Mouse (Mus musculus) adrenal gland, postnatal 10 days (tissue): ENCODE measurements around the gene Glb1l3. TPM values are rescaled to one million over a fixed set of nuclear protein-coding genes. Genes with fewer than 3 reads are reported as not detected.
"Not testable (repeated sequence)": the region's sequence is repeated elsewhere in the genome, so short reads cannot be mapped to it uniquely, and the experiment has no call there.

ENCODE experiments used
- DNase-seq: peaks from one replicate; pipeline ENCODE4 v3.0.0; 2021; ENCODE audit warnings: mixed read lengths
- long read RNA-seq, 2 experiments: library from polyadenylated mRNA; stranded (forward); transcript quantifications; one replicate each; pipeline ENCODE4 v2.0.0; 2021
- total RNA-seq, 2 experiments: library from RNA; stranded (reverse); gene quantifications; 2 replicates each; pipeline ENCODE4 v1.2.3; 2021

Glb1l3 gene
- total RNA-seq: 1 to 10 TPM in 1 of 2 experiments, under 1 TPM in 1; 0.67 to 1.7 TPM
- long read RNA-seq, experiment 1, partial matches to known transcripts: 0 of 1 reads
- long read RNA-seq, experiment 1, other reads (novel, unspliced or antisense): 0 of 1 reads
- long read RNA-seq, experiment 2, partial matches to known transcripts: 0 of 1 reads
- long read RNA-seq, experiment 2, other reads (novel, unspliced or antisense): 0 of 1 reads

DNA sequence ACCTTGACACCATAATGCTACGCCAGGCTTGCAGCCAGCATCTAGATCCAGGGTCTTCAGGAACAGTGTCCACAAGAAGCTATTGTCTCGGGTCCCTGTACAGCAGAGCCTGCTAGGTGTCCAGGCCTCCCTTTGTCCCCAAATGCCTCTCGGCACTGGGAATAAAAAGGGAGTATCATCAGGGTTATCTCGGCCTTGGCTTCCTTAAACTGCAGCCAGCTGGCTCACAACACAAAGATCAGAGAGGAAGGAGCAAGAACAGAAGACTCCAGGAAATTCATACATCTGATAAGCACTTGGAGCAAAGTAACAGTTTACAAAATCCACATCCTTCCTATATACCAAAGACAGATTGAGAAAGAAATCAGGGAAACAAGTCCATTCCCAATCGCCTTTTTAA is at the start of gene Glb1l3:
Gene Glb1l3 (minus strand): TSS at position 140 of the 400 bp plus-strand sequence.
- peak; percentile 41 for DNase-seq

GRCm38 (mm10) chr9:26869856-26870255 is 9.2 kb upstream of the Glb1l3 start:
- DNase-seq: not testable (repeated sequence)

GRCm38 (mm10) chr9:26831089-26831488 is 29.6 kb downstream of the Glb1l3 start:
- DNase-seq: no peak

DNA sequence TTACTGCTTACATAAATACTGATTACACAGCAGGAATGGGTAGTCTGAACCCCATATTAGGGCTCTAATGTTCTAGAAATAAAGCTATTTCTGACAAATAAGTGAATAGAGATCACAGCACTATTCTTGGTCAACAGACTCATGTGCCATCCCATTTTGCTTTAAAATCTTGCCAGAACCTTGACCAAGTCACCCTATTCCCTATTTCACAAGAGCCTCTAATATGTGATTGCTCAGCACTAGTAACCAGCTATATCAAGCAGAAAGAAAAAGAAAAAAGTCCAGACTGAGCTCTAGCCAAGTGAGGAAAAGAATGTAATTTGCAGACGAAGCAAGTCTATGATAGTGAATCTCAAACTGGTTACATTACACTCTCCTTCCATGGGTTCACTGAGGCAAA is 40.7 kb downstream of the Glb1l3 start:
- peak; percentile 6 for DNase-seq

DNA sequence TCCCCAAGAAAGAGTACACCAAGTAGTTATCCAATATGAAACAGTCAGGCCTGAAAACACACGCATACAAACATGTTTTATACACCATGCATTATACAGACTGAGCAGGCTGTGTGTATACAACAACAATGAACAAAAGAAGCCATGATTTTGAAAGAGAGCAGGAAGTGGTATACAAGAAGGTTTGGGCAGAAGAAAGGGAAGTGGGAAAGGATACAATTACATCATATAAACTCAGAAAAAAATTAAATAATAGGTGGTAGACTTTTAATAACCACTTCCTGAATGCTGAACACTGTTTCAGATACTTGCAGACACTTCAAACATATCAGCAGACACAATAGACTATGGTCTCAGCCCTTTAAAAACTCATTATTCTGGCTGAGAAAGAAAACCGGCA is 52.0 kb downstream of the Glb1l3 start:
- no peak for DNase-seq

DNA sequence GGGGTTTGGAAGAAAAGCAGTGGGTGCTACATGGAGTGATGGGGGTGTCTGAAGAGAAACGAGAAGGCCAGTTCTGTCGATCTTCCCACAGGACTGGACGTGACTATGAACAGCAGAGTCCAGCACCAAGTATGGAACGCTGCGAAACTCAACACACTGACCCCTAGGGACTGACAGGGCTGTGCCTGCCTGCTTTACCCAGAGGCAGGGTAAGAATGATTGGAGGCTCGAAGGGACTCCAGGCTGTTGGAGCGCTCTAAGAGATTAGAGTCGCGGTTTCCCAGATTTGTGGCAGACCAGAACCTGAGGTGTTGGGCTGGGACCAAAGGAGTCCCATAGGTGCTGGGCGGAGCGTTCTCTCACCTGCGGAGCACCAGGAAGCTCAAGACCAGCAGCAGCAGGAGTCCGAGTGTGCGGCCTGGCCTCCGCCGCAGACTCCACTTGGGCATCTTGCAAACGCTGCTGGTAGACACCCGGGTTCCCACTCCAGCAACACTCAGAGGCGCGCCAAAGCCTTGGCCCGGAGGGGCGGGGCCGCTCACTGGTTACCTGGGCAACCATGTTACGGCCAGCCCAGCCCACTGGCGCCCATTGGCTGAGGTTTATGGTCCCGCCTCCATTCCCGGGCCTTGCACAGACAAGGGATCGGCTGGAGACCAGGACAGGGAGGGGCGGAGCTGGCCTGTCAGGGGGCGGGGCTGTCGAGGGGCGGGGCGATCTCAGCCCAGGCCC is 54.6 kb downstream of the Glb1l3 start, which contains the start of gene Glb1l2:
Gene Glb1l2 (minus strand): TSS at position 534 of the 732 bp plus-strand sequence.
- peak; percentile 96 for DNase-seq

DNA sequence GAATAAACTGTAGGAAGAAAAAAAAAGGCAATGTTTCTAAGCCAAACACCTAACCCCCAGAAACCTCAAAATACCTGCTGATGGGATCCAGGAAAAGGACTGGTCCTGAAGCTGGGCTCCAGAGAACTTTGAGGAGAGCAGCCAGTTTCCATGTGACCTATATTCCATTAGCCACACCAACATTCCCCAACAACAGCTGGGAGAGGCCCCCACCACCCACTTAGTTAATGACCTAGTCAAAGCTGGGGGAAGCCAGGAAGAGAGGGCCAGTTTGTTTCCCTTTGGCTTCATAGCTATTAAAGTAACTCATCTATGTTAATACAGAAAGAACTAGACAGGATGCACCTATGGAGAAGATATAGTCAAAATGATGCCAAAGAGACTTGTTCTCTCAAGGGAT is 56.4 kb downstream of the Glb1l3 start:
- no peak for DNase-seq

DNA sequence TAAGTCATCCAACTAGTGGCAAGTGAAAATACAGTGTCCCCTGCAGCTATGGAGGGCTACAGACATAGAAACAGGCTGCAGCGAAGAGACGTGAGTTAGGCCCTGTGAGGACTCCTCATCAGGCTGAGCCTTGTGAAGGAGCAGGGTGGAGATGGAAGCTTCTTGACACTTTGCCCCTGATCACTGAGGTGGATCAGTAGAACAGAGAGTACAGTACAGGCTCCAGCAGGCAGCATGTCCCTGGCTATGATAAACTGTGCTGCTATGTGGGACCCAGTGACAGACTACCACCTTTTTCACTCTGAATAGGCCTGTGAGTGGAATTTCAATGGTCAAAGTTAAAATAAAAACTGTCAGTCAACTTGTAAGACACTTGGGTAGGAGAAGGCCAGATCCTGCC is 60.3 kb downstream of the Glb1l3 start:
- DNase-seq: no peak

- no peak for DNase-seq
Observed at GRCm38 (mm10) chr9:26798731-26799130, 62.0 kb downstream of the Glb1l3 start.

GRCm38 (mm10) chr9:26798205-26798604 is 62.5 kb downstream of the Glb1l3 start:
- no peak for DNase-seq

DNA sequence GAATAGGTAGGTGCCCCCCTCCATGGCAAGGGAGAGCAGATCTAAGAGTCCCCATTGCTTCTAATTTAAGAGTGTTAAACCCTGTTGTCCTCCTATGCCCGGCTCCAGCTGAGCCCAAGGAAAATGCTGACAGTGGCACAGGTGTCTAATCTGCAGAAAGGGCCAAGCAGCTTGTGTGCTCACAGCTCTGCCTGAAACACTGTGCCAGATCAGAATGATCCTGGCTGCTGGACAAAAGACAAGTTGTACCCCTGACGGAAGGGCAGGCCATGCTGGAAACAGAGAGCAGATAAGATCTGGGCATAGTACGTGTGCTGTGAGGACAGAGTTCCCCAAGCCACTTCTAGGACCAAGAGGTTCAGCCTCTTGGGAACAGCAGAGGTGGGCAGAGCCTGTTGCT is 67.9 kb downstream of the Glb1l3 start:
- no peak for DNase-seq

DNA sequence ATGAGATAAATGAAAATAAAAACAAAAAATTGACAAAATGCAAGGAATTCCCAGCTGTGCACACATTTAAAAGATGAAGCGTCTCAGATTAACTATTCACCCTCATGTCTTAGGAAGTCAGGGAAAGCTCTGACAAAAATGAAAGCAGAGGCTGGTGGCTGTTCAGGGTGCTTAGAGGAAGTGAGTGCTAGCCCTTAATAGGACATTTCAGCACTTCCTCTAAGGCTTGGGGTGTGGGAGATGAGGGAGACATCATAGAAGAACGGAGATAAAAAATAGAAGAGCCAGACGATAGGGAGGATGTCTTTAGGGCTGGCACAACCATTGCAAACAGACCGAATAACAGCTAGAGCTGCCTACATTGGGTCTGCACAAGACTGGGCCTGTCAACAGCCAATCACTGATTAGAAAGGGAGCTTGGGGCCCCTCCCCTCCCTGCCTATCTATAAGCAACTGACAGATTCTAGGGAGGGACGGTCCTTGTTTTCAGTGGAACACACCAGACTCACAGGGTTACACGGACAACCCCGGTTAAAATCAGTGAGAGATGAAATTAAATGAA is 77.2 kb downstream of the Glb1l3 start:
- DNase-seq: no peak

DNA sequence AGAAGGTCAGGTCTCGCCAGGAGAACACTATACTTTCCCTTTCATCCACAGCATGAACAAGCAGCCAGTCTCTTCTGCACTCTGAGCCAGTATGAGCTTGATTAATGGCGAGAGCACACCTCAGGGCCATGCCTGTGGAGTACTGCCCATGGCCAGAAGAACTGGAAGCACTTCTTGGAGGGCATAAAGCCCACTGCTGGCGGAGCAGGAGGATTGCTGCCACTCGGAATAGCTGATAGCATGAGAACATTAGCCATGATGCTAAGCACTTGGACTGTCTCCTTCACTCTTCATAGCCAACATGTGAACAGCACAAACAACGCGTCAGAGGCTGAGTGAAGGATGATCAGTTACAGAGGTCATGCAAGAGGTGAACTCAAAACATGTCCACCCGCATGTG is 82.3 kb downstream of the Glb1l3 start:
- no peak for DNase-seq

DNA sequence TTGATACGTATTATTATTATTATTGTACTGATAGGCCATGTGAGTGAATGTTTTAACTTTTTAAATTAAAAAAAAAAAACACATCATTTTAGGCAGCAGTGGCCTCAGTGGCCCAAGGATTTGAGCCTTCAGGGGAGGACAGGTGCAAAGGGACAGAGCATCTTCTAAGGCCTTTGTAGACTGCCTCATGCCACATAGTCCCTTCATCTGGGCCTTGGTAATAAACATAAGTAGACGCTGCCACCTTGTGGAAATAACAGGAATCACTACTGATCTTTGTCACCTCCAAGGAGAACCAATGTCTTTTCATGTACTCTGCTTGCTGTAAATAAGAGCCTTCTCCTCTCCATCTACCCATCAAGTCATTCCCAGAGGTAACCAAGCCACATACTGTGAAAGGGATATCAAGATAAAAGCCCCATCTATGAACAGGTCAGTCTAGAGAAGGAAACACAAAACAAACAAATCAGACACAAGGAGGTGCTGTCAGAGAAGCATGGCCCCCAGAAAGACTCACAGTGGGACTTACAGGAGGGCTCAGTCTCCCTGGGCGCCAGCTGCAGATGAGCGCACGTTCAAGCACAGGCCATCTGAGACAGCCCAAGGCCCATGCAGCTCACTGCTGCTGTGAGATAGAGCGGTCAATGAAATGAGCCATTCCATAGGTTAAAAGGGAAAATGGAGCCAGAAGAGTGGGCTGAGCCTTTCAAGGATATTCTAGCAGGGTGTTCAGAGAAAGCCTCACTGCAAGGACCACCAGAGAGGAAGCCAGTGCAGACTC is 84.4 kb downstream of the Glb1l3 start:
- DNase-seq: peak; percentile 57

GRCm38 (mm10) chr9:26775700-26776099 is 85.0 kb downstream of the Glb1l3 start:
- DNase-seq: no peak

GRCm38 (mm10) chr9:26768181-26768580 is 92.5 kb downstream of the Glb1l3 start:
- no peak for DNase-seq

Other genes with a start within 250 kb of the Glb1l3 start
- 1 to 10 TPM; 1.3 to 3.0 TPM for gene B3gat1, start 127.2 kb downstream of the Glb1l3 start, total RNA-seq
- 10 to 100 TPM; 12.9 to 13.1 TPM for gene Glb1l2, start 54.4 kb downstream of the Glb1l3 start, total RNA-seq
- not detected for gene Gm1110, start 62.2 kb upstream of the Glb1l3 start, total RNA-seq
- gene Acad8, start 138.7 kb upstream of the Glb1l3 start, total RNA-seq: 10 to 100 TPM; 75.6 to 95.6 TPM
- 10 to 100 TPM; 42.3 to 49.5 TPM for gene Thyn1, start 138.8 kb upstream of the Glb1l3 start, total RNA-seq
- gene Vps26b, start 169.2 kb upstream of the Glb1l3 start, total RNA-seq: 10 to 100 TPM; 32.8 to 38.7 TPM
- gene Ncapd3, start 169.3 kb upstream of the Glb1l3 start, total RNA-seq: 10 to 100 TPM; 19.2 to 26.0 TPM